Mouse (Mus musculus): ENCODE data around the gene Fbxw24. TPM values are rescaled to one million over a fixed set of nuclear protein-coding genes. Genes with fewer than 3 reads are reported as not detected.

Gene Fbxw24
- not detected in 2 replicates for polyA plus RNA-seq (2012; rRNA removed)

DNA sequence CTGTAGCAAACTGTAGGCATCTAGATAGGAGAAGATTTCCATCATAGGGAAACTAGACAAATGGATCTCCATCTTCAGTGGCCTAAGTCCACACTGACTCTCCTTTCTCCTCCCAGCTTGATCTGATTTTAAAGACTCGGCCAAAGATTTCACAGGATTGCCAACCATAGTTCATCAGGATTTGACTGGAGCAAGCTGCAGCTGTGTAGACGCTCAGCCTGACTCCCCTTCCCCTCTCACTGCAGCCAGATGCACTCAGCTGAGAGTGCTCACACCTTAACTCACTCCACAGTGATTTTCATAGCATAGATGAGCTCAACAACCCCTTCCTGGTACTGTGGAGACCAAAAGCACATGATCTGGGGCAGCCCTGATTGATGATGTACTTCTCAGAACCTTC is at the start of gene Fbxw24:
TSS of gene Fbxw24 (minus strand) at position 101 of the 400 bp plus-strand sequence.

DNA sequence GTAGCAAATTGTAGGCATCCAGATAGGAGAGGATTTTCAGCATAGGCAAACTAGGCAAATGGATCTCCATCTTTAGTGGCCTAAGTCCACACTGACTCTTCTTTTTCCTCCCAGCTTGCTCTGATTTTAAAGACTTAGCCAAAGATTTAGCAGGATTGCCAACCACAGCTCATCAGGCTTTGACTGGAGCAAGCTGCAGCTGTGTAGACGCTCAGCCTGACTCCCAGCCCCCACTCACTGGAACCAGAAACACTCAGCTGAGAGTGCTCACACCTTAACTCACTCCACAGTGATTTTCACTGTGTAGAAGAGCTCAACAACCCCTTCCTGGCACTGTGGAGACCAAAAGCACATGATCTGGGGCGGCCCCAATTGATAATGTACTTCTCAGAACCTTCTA is 38.7 kb upstream of the Fbxw24 start, which contains the start of gene Fbxw25:
TSS of gene Fbxw25 (minus strand) at position 101 of the 400 bp plus-strand sequence.

DNA sequence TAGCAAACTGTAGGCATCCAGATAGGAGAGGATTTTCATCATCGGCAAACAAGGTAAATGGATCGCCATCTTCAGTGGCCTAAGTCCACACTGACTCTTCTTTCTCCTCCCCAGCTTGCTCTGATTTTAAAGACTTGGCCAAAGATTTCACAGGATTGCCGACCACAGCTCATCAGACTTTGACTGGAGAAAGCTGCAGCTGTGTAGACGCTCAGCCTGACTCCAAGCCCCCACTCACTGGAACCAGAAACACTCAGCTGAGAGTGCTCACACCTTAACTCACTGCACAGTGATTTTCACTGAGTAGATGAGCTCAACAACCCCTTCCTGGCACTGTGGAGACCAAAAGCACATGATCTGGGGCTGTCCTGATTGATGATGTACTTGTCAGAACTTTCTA is 57.7 kb downstream of the Fbxw24 start, which contains the start of gene Fbxw15:
TSS of gene Fbxw15 (minus strand) at position 101 of the 400 bp plus-strand sequence.

Other genes with a start within 250 kb of the Fbxw24 start
- not detected in 2 replicates for gene Fbxw22, start 221.8 kb downstream of the Fbxw24 start, polyA plus RNA-seq (2012; rRNA removed)
- gene Fbxw16, start 176.9 kb downstream of the Fbxw24 start, polyA plus RNA-seq (2012; rRNA removed): not detected in 2 replicates
- not detected in 2 replicates for gene Fbxw19, start 130.2 kb downstream of the Fbxw24 start, polyA plus RNA-seq (2012; rRNA removed)
- not detected in 2 replicates for gene Fbxw15, start 57.8 kb downstream of the Fbxw24 start, polyA plus RNA-seq (2012; rRNA removed)
- gene Fbxw25, start 38.6 kb upstream of the Fbxw24 start, polyA plus RNA-seq (2012; rRNA removed): not detected in 2 replicates
- not detected in 2 replicates for gene Fbxw18, start 76.6 kb upstream of the Fbxw24 start, polyA plus RNA-seq (2012; rRNA removed)
- not detected in 2 replicates for gene Fbxw26, start 120.0 kb upstream of the Fbxw24 start, polyA plus RNA-seq (2012; rRNA removed)
- not detected in 2 replicates for gene Fbxw27, start 164.6 kb upstream of the Fbxw24 start, polyA plus RNA-seq (2012; rRNA removed)
- 1.4 TPM in 1 of 2 replicates, not detected in the other for gene Spink8, start 186.2 kb upstream of the Fbxw24 start, polyA plus RNA-seq (2012; rRNA removed)
- 7.5 and 10.1 TPM in 2 replicates for gene Nme6, start 206.7 kb upstream of the Fbxw24 start, polyA plus RNA-seq (2012; rRNA removed)
- not detected in 2 replicates for gene Camp, start 223.6 kb upstream of the Fbxw24 start, polyA plus RNA-seq (2012; rRNA removed)
- 4.6 and 6.3 TPM in 2 replicates for gene Cdc25a, start 249.5 kb upstream of the Fbxw24 start, polyA plus RNA-seq (2012; rRNA removed)